Comparison of ENCODE assay signal across 9 mouse cellular contexts in the genomic region with DNA sequence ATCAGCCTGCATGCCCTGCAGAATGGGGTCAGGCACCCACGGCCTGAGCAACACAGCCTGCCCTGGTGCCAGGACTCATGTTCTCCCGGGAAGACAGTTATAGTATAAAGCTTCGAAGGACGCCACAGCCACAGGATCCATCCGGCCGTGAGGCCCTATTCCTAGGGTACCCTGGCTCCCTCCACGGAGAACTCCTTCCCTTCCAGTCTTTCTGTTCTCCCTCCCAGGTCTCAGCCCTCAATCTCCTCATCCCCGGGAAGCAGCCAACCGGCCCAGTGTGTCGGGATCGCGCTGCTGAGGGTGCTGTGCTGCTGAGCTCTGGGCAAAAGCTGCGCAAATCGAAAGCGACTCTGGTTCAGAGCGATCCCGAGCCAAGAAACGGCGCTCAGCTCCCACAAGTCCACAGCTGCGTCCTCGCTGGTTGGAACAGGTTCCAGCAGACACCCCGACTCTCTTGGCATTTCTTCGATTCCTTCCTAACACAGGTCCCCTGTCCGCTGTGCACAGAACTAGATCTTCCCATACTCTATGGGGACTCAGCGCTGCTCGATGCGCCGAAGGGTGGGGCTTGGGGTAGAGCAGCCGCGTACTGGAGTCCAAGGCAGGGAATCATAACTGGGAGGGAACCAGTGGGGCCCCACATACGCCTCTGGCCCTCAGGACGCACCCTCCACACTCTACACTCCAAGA. TPM values are rescaled to one million over a fixed set of nuclear protein-coding genes. Genes with fewer than 3 reads are reported as not detected.
DNase-seq lines count a peak whose midpoint lies in the region; ATAC-seq and TF ChIP-seq lines count a peak whose summit lies in the region.
"Had no signal": no experiment of that assay in that cellular context is flagged by ENCODE, and none has a peak within 500 bp of the region (broad histone marks: within the 10 kb centered on the region; RNA-seq: fewer than 3 reads in every experiment).

No protein-coding gene starts in this region.

- H3K36me3 ChIP-seq in ES-Bruce4 (ENCODE audit: control insufficient read depth, insufficient read depth, low read length, poor library complexity, severe bottlenecking): no peaks in the 10 kb centered on the region
- no peaks in the 10 kb centered on the region for H3K36me3 ChIP-seq in embryonic facial prominence, embryonic 14.5 days (ENCODE audit: control insufficient read depth, insufficient read depth, low read length)
- H3K36me3 ChIP-seq in midbrain, embryonic 12.5 days: no peaks in the 10 kb centered on the region
- H3K36me3 ChIP-seq: G1E had no signal

- peak overlapping the region; percentile 41 for H3K4me3 ChIP-seq in ES-Bruce4 (ENCODE audit: low read depth, low read length)
- peak overlapping the region; percentile 41 for H3K4me3 ChIP-seq in embryonic facial prominence, embryonic 14.5 days (ENCODE audit: low read depth, low read length)
- peak overlapping the region; percentile 35 for H3K4me3 ChIP-seq in midbrain, embryonic 12.5 days

- no peak overlapping the region; the same call in 1 of the 2 replicates for H3K9ac ChIP-seq in ES-Bruce4 (ENCODE audit: low read depth, poor library complexity, severe bottlenecking)
- H3K9ac ChIP-seq in embryonic facial prominence, embryonic 14.5 days (ENCODE audit: low read depth, low read length): peak overlapping the region; percentile 56
- peak overlapping the region; percentile 54 for H3K9ac ChIP-seq in midbrain, embryonic 12.5 days (replicated peaks)

- no peak for TF ChIP-seq CTCF in ES-Bruce4 (IDR thresholded peaks at IDR 0.05; ENCODE audit: low read depth, low read length)

- peak; percentile 80 for ATAC-seq in embryonic facial prominence, embryonic 14.5 days (ENCODE audit: low read depth)
- peak; percentile 53 for ATAC-seq in midbrain, embryonic 12.5 days (ENCODE audit: low FRiP score, low read depth)

- H3K4me1 ChIP-seq in ES-Bruce4 (ENCODE audit: control insufficient read depth, insufficient read depth, low read length): no peaks in the 10 kb centered on the region
- H3K4me1 ChIP-seq in embryonic facial prominence, embryonic 14.5 days (ENCODE audit: control insufficient read depth, insufficient read depth, low read length): no peaks in the 10 kb centered on the region
- peaks cover 40% of the 10 kb centered on the region for H3K4me1 ChIP-seq in midbrain, embryonic 12.5 days

- DNase-seq in cerebellum, postnatal 14 days: peak; percentile 33 to 35
- DNase-seq in cerebellum, adult 8-10 months: no peak
- peak; percentile 66 for DNase-seq in embryonic facial prominence, embryonic 14.5 days (ENCODE audit: low spot score)
- DNase-seq in induced T-regulatory cell, adult 2 months (ENCODE audit: low read depth): peak; percentile 5
- DNase-seq in gastrocnemius, postnatal 4 days (ENCODE audit: low spot score in 2 of 2): no peak
- DNase-seq in testis, postnatal 10 days (ENCODE audit: low spot score): no peak

- H3K27me3 ChIP-seq in ES-Bruce4 (ENCODE audit: control insufficient read depth, insufficient read depth, low read length, poor library complexity, severe bottlenecking): peaks cover 4% of the 10 kb centered on the region; the same call in 1 of the 2 replicates
- peaks cover 76% of the 10 kb centered on the region for H3K27me3 ChIP-seq in embryonic facial prominence, embryonic 14.5 days (replicated peaks; ENCODE audit: control insufficient read depth, insufficient read depth, low read length)
- H3K27me3 ChIP-seq in midbrain, embryonic 12.5 days: peaks cover 86% of the 10 kb centered on the region

- no peak for TF ChIP-seq POLR2A in ES-Bruce4 (IDR thresholded peaks at IDR 0.05; ENCODE audit: insufficient read depth, low read length)

- H3K27ac ChIP-seq in ES-Bruce4 (ENCODE audit: insufficient read depth, low read length): no peak overlapping the region
- H3K27ac ChIP-seq in embryonic facial prominence, embryonic 14.5 days (replicated peaks; ENCODE audit: low read depth, low read length): 0 out of 2 replicates have a peak overlapping the region, but pooled peaks have one; percentile 1
- no peak overlapping the region for H3K27ac ChIP-seq in midbrain, embryonic 12.5 days (replicated peaks)

- TF ChIP-seq EP300 in ES-Bruce4 (IDR thresholded peaks at IDR 0.05; ENCODE audit: insufficient read depth, low read depth, low read length): no peak

- under 1% methylated on average over 31 of the region's 32 CpGs for WGBS in embryonic facial prominence, embryonic 14.5 days
- WGBS in midbrain, embryonic 12.5 days: 2% methylated on average over 32 of the region's 32 CpGs

- peak overlapping the region; percentile 71 for H3K4me2 ChIP-seq in embryonic facial prominence, embryonic 14.5 days (ENCODE audit: low read depth, low read length)
- peak overlapping the region; percentile 59 for H3K4me2 ChIP-seq in midbrain, embryonic 12.5 days (replicated peaks)

- H3K9me3 ChIP-seq in ES-Bruce4 (replicated peaks; ENCODE audit: control insufficient read depth, insufficient read depth, low read length, poor library complexity, severe bottlenecking): no peaks in the 10 kb centered on the region
- no peaks in the 10 kb centered on the region for H3K9me3 ChIP-seq in embryonic facial prominence, embryonic 14.5 days (ENCODE audit: control insufficient read depth, low read length)
- no peaks in the 10 kb centered on the region for H3K9me3 ChIP-seq in midbrain, embryonic 12.5 days

RNA-seq across cellular contexts. Expression of gene Irx2, which starts 11.0 kb away (rescaled TPM):
- 7.3 and 7.4 TPM in 2 replicates for polyA plus RNA-seq in ES-Bruce4 (2011; ENCODE audit: insufficient read depth, insufficient read length, low read depth, missing spikeins)
- 25.7 and 26.7 TPM in 2 replicates for polyA plus RNA-seq in embryonic facial prominence, embryonic 14.5 days (2014; fragmentation: Nextera tagmentation; extraction: Ambion mirVana)
- 44.9 and 51.5 TPM in 2 replicates for polyA plus RNA-seq in midbrain, embryonic 12.5 days (2016; fragmentation: Nextera tagmentation; extraction: Ambion mirVana)
- total RNA-seq in gastrocnemius, postnatal 4 days (2021): under 1 TPM; 0.49 to 0.52 TPM
- polyA plus RNA-seq: G1E had no signal

Comparison
In these comparisons a context has a peak if more than half of its experiments do, and no peak if none do; other contexts are left out.
1. DNase-seq: peak in cerebellum, postnatal 14 days (2 of 2), embryonic facial prominence, embryonic 14.5 days (single experiment) and induced T-regulatory cell, adult 2 months (single experiment); none in cerebellum, adult 8-10 months (single experiment), gastrocnemius, postnatal 4 days (0 of 2) and testis, postnatal 10 days (single experiment).
2. Peak in every context shown above with its lines, with median percentiles within 50 percentile points of each other: H3K4me3 ChIP-seq.